Mouse (Mus musculus) ovary, adult 18-20 months (tissue): Measurements from ENCODE around the gene Gm28038.

Source experiments
- DNase-seq: peaks from one replicate; pipeline ENCODE4 v3.0.0; 2022; ENCODE audit warnings: low spot score, mixed read lengths

Gene Gm28038

DNA sequence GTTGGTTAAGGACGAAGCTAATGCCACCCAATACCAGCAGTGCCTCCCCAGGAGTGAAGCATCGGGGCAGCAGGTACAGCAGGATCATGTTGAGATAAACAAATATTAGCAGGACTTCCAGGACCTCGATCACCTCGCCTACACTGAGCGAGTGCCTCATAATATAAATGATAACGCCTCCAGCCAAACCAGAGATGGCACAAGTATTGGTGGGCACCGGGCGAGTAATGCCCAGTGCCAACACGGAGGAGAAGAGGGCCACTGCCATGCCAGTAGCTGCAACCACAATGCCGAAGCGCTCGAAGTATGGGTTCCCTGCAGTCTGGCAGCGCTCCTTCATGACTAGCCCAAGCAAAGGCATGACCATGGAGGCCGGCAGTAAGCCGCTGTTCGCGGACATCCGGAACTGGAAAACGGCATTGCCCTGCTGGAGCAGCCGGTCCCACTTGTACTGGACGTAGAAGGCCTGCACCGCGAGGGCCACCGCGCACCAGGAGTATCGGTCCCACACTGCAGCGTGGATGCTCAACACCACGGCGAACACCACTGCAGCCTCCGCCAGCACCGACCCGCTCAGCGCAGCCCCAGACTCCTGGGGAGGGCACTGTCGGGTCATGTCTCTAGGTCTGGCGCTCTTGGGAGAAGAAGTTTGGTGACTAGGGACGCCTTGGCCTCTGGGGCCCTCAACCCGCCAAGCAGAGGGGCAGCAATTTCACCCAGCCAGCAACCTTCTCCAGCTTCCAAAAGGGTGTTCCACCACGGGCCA, 4.8 kb downstream of the Gm28038 start:
- DNase-seq: no peak

DNA sequence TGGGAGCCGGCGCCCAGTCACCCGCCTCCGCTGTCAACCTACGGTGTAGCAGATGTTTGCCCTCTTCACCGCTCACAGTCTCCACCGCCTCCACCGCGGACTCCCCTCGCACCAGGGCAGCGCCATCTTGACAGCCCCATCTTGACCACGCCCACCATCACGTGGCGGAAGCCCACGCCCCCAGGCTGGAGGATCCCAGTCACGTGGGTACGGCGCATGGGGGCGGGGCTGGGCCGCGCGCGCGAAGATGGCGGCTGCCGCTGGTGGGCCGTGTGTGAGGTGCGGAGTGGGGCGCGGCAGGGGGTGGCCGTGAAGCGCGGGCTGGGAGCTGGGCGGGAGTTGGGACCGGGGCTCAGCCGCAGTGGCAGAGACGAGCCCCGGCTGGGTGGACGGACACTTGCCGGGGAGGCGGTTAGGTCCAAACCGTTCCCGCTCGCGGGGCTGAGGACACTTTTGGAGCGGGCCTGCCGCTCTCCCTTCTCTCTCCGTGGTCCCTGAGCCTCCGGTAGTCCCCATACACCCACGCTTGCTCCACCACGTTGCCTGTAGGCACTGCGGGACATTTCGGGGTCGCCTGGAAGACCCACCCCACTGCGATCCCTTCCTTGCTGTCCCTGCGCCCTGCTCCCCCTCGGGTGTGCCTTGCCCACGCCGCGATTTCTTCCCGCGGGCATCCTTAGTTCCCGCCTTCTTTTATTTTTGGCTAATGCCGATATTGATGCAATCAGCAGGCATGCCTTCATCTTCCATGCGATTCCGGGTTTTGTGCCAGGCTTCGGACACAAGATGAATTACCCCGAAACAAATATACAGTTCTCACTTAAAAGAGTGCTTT, 5.6 kb downstream of the Gm28038 start, which contains the start of the genes Dolk and Nup188:
TSS of gene Dolk (minus strand) at position 143 of the 835 bp plus-strand sequence.
TSS of gene Nup188 (plus strand) at position 206 of the 835 bp plus-strand sequence.
- peak; percentile 91 for DNase-seq

DNA sequence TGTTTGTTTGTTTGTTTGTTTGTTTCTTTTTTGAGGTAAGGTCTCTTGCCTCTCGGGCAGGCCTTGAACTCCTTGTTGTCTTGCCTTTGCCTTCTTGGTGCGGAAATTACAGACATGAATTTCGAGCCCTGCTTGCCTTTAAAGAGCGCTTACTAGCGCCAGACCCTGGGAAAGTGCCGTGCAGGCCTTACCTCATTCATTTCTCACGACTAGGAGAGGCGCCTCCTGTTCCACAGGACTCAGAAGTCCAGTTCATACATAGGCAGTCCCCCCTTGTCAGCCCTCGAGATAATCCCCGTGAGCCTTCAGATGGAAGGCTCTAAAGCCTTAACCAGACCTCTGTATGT, 6.2 kb downstream of the Gm28038 start:
- DNase-seq: no peak

DNA sequence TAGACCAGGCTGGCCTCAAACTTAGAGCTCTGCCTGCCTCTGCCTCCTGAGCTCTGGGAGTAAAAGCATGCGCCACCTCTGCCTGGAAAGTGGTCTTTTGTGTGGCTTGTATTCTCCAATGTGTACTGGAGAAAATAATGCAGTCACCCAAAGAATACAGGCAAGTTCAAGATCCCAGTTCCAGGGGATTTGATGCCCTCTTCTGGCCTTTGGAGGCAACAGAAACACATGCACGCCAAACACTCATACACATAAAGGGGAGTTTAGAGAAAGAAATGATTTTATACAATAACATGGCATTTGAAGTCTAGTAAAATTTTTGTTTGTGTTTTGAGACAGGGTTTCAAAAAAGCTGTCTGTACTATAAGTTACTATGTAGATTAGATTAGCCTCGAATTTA, 18.7 kb downstream of the Gm28038 start:
- DNase-seq: no peak

DNA sequence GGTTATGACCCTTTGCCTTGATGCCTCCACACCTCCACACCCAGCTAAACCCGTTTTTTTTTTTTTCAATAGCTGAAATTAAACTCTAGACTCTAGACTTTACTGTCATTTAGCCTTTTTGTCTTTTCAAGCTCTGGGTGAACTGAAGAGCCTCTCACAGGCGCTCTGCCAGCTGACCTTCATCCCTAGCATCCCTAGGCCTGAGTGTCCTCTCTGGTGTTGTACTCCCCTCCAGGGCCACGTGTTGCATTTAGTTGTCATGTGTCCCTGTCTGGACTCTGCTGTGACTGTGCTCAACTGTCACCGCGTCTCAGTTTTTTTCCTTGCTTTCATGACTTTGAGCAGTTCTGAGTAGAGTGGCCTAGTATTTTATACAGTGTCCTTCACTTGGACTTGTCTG, 19.1 kb downstream of the Gm28038 start:
- no peak for DNase-seq

DNA sequence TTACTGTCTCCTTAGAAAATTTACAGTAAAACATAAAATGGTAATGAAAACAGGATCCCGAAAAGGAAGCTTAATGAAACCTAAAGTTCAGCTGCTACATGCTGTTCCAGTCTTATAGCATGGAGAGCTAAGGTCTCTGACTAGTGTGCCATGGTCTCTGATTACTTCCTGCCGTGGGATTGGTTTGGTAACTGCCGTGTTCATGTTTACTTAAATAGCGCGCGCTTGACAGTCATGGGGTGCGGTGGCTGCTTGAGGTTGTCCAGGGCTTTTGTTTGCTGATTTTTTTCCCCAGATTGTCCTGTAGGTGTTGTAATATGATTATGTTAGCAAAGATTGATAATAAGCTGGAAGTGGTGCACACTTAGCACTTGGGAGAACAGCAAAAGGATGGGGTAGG, 25.2 kb downstream of the Gm28038 start:
- no peak for DNase-seq

DNA sequence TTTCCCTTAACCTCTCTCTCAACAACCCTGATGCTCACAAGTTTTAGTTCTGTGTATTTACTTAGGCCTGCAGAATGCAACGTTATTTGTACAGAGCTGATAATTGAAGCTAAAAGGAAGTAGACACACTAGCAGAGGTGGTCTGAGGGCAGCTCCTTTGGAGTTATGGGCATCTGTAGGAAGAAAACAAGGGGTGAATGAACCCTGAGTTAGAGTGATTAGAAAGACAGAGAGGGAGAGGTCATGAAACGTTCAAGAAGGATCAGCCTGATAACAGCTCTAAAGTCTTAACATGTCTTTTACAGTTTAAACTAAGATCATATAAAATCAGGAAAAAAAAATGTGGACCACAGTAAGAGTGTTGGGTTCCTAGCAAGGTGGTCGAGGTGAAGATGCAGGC, 28.5 kb downstream of the Gm28038 start:
- DNase-seq: no peak

DNA sequence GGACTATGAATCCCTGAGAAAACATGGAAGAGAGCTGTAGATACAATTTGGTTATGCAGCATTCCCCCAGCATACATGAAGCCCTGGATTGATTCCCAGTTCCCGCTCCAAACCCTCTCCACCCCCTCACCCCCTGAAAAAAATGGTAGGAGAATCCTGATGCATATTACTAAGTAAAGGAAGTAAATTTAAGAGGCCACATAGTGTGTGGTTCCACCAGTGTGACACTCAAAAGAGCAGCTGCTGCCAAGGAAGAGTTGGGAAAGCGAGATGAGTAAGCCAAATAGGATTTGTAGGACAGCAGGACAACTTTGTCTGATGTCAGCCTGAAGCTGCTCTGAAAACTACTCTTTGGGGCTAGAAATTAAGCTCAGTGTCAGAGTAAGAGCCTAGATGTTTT, 30.6 kb downstream of the Gm28038 start:
- no peak for DNase-seq

DNA sequence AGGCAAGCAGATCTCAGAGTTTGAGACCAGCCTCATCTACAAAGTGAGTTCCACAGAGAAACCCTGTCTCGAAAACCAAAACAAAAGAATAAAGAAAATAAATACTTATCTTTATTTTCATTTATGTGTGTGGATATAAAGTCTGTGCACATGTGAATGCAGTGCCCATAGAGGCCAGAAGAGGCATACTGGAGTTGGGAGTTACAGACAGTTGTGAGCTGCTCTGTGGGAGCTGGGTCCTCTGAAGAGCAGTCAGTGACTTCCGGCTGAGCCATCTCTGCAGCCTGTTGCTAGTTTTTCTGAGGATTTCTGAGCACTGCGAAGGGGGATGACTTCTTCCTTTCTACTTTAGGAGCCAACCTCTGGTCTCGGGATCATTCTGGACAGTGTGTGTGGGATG, 35.3 kb downstream of the Gm28038 start:
- no peak for DNase-seq

DNA sequence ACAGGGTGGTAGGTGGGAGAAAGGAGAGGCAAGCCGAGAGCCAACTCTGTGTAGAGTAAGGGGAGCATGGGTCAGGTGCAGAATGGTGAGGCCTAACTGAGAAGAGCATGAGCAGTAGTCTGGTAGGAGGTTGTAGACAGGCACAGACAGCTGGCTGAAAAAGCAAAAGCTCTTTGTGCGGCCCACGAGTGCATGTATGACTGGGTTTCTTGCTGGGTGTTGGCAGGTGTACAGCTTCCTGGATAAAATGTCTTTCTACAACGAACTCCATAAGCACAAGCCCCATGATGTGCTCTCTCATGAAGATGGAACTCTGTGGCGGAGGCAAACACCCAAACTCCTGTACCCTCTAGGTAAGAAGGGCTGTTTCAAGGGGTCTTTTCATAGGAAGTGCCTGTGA, 36.1 kb downstream of the Gm28038 start:
- DNase-seq: no peak

DNA sequence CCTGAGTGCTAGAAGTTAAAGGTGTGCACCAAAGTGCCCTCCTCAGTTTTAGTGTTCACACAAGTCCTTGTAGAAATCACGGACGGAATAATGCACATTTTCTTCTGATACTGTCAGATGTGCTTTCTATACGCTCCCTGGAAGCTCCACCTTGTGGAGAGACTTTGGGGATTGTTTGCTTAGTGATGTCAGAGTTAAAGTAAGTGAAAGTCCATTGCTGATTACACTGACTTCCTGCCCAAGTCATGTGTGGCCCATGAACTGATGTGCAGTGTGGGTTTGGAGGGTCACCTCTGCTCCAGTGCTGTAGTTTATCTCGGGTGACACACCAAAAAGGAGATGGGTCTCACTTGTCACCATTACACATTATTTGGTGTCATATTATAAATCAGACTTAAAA, 38.4 kb downstream of the Gm28038 start:
- DNase-seq: no peak

DNA sequence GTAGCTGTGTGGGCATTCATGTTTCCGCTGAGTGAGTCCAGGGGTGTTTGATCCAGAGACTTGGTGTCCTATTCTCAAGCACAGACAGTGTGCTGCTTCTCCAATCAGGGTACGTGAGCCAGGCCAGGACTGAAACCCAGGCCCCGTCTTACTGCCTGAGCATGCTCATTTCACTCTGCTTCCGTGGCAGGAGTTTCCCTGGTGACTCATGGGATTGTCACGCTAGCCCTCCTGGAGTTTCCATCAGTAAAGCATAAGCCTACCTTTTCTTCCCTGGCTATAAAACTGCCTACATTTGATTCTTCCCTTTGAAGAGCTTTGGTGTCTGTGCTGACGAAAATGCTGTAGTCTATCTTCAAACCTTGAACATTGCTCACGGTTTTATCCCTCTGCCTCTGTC, 42.3 kb downstream of the Gm28038 start:
- DNase-seq: no peak

DNA sequence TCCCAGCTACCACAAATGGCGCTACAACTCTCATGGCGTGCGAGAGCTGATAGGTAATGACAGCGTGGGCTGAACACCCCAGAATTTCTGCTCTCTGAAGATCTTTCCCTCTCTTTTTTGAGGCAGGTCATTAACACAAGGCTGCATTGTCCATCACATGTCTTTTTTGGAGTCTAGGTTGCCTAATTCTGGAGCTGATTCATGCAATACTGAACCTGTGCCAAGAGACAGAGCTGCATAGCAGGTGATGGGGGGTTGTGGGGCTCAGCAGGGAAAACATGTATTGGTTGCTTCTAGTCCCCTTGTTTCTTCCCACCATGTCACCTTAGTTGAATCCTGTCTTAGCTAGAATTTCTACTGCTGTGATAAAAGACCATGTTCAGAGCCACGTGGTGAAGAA, 44.5 kb downstream of the Gm28038 start:
- no peak for DNase-seq

DNA sequence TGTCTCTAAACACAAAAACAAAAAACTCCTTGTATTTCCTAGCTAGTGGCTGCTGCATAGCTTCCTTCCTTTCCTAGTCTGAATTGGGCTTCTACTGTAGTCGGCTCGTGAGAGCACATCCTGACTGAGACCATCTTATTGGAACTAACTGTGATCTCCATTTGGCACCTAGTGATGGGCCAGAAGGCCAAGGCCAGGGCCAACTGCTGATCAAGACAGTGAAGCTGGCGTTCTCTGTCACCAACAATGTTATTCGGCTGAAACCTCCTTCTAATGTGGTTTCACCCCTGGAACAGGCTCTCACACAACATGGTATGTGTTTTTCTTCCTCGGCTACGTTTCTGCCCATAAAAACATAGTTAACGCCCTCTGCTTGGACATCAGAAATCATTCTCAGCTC, 46.4 kb downstream of the Gm28038 start:
- DNase-seq: no peak

DNA sequence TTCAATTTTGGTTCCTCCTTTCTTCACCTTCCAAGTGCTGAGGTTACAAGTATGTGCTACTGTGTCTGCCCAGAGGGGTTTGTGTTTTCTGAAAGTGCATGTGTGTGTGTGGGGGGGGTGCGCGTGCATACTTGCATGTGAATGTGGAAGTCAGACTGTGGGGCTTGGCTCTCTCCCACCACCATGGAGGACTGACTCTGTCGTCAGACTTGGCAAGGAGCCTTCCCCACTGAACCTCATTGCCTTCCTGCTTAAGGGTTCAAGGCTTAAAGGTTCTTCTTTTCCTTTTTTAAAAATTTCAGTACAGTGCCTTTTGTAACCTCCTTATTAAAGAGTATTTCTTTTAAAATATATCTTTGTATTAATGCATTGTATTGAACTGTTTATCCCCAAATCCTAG, 47.9 kb downstream of the Gm28038 start:
- no peak for DNase-seq

DNA sequence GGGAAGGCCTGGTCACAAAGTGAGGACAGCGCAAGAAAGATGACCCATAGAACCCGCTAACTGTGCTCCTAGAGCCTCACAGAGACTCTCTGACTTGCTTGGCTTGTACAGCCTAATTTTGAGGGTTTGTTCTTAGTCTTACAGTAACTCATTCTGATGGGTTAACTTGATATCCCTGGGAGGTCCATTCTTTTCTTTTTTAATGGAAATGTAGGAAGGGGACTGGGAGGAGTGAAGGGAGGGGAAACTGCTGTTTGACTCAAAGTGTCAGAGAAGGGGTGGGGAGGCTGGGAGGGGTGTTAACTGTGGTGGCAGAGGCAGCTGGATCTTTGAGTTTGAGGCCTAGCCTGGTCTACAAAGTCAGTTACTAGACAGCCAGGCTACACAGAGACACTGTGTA, 54.5 kb downstream of the Gm28038 start:
- no peak for DNase-seq

DNA sequence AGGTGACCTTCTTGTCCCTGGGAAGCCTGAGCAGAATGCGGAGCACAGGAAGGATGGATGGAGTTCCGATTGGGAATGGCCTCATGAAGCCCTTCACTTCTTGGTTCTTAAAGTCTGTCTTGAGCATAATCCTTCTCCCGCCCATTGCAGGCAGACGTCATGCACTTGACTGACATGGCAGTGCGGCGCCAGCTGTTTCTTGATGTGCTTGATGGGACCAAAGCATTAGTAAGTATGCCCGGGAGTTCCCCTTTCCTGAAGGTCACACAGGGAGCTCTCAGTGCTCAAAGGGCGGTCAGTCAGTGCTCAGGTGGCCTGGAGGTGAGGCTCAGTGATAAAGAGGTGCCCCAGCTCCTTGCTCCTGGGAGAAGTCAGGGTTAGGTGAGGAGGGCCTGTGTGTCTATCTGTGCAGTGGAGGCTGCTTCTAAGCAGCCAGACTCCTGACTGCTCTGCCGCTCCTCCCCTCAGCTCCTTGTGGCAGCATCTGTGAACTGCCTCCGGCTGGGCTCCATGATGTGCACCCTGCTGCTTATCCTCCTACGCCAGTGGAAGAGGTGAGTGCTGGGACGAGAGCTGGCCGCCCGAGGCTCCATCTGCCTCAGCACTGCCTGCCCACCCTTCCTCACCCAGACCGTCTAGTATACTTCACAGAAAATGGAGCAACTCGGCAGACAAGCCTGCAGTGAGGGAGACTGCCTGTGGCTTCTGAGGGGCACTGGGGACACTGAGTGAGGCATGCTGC, 55.5 kb downstream of the Gm28038 start:
- no peak for DNase-seq

DNA sequence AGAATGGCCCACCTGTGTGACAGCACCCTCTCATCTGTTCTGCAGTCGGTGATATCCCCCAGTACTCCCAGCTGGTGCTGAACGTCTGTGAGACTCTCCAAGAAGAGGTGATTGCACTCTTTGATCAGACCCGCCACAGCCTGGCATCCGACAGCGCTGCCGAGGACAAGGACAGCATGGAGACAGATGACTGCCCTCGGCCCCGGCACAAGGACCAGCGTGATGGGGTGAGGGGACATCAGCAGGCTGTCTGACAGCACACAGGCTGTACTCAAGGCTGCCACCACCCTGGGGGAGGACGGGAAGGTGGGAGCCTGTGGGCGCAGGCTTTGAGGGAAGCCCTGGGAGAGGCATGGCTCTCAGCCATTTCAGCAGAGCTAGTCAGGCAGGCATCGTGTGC, 56.3 kb downstream of the Gm28038 start:
- no peak for DNase-seq

DNA sequence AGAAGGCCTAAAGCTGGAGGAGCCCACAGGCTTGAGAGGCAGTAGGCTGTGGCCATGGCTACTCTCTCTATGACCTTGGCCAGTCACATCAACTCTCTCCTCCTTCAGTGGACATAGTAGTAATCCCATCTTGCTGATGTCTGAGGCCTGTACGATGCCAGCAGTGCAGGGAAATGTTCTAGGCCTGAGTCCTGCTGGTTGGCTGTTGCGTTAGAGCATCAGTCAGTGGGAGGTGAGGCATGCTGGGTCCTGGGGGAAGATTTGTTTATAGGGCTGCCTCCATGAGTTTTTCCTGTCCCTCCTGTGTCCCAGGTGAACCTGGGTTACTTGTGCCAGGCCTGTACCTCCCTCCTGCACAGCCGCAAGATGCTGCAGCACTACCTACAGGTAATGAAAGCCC, 61.2 kb downstream of the Gm28038 start:
- no peak for DNase-seq

DNA sequence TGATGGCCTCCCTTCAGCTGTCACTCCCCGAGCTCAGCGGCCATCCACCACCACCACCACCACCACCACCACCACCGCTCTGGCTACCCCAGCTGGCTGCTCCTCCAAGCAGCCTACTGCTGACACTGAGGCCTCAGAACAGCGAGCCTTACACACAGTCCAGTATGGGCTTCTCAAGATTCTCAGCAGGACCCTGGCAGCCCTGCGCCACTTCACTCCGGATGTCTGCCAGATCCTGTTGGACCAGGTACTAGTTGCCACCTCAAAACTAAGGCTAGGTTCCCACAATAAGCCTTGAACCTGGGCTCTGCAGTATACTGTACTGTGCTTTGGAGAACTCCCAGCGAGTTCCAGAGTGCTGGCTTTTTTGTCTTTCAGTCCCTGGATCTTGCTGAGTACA, 61.7 kb downstream of the Gm28038 start:
- no peak for DNase-seq

DNA sequence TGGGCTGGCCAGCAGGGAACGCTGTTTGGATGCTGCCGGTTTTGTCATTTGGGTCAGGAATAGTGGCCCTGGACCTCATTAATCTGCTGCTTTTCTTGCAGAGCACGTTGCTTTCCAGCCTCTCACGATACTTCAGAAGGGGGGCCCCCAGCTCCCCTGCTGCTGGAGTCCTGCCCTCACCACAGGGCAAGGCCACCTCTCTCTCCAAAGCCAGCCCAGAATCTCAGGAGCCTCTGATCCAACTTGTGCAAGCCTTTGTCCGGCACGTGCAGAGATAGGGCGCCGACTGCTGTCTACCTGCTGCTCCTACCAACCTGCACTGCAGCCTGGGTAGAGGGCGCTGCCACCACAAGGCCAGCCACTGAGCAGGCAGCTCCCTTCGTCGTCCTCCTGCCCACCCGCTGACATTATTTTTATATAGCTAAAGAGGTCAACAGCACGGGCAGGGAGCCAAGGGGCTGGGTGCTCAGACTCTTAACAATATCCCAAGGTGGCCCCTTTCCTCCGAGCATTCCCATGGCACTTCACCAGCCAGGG, 62.8 kb downstream of the Gm28038 start:
- peak; percentile 53 for DNase-seq

DNA sequence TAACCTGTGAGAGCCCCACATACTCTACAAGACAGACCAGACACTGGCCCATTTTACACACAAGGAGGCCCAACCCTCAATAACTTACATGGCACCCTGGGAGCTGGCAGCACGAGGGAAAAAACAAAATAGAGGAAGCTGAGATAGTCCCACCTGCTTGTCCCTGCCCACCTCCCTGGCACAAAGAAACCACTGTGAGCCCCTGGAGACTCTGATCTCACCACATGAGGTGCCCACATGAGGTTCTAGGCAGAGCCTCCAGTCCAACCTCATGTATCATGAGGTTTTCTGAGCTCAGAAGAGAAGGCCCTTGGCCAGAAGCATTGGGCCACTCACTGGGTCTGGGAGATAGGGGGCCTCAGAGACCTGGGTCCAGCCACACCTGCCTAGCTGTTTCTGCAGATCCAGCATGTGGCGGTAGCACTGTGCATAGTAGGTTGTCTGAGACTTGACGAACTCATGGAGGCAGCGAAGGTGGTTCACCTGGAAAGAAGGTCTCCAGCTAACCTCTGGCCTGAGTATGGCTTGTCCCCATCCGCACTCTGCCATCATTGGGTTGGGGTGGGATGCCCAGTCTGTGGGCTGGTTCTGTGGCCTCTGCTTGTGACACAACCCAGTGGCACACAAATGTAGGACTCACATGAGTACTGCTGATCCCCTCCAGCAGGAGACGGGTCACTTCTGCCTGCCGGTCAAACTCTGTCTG, 65.3 kb downstream of the Gm28038 start:
- DNase-seq: no peak
